Mouse (Mus musculus): ENCODE measurements around the gene Sox5. TPM values are rescaled to one million over a fixed set of nuclear protein-coding genes. Genes with fewer than 3 reads are reported as not detected.
A peak's percentile ranks its signal among the peaks of the same experiment; 100 is the strongest.

Gene Sox5
- polyA plus RNA-seq, 1 experiment from 2014 or later = 17.2 TPM

GRCm38 (mm10) chr6:144323372-144323771 lies 458.4 kb downstream of the Sox5 start:
- Histone ChIP-seq H3K27me3 (replicated peaks; ENCODE audit: control insufficient read depth, insufficient read depth, low read length) (no peaks in the 10 kb centered on the region), H3K9ac (ENCODE audit: low read length) (no peak overlapping the region), H3K4me3 (ENCODE audit: low read depth, low read length) (no peak overlapping the region), H3K36me3 (ENCODE audit: control insufficient read depth, insufficient read depth, low read length) (no peaks in the 10 kb centered on the region), H3K4me2 (ENCODE audit: low read length) (no peak overlapping the region), H3K27ac (ENCODE audit: low read depth) (no peak overlapping the region), H3K4me1 (replicated peaks; ENCODE audit: control insufficient read depth, insufficient read depth, low read length) (no peaks in the 10 kb centered on the region), H3K9me3 (ENCODE audit: control insufficient read depth, low read length) (no peaks in the 10 kb centered on the region)
- ATAC-seq (replicated peaks; ENCODE audit: low FRiP score, low TSS enrichment, low read depth) = no peak
- WGBS = 83% methylated on average over 4 of the region's 4 CpGs
- peak; percentile 37 for DNase-seq (ENCODE audit: low spot score)

DNA sequence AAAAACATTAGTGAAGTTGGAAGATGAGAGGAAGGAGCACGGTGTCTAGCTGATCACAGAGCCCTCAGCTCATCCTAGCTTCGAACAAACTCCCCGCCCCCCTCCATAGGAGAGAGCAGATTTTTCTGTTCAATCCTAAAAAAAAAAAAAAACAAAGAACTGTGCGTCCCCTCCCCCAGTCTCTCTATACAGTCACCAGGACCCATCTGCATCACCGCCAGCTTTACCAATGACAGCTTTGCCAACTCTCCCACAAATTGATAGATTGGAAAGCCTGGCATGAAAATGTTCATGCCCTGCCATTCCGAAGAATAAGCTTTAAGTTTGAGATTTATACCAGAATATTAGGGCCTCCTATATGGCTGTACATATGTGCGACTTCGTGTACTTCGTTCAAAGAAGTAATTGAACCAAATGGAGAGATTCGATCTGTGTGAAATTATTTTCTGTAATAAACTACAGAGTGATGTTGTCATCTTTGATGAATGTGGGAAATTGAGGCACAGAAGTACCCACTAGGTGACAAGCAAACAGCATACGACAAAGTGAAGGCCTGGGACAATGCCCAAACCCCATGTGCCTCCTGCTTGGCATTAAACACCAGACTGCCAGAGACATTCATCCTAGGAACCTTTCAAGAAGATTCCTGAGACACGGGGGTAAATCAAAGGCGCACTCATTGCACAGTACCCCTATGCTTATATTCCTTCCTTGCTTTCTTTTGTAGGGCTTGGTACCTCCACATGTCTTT lies 459.3 kb downstream of the Sox5 start:
- WGBS = 93% methylated on average over 13 of the region's 13 CpGs
- H3K9ac ChIP-seq (ENCODE audit: low read length) = no peak overlapping the region
- no peak overlapping the region for H3K4me3 ChIP-seq (ENCODE audit: low read depth, low read length)
- H3K36me3 ChIP-seq (ENCODE audit: control insufficient read depth, insufficient read depth, low read length) = no peaks in the 10 kb centered on the region
- H3K4me2 ChIP-seq (ENCODE audit: low read length) = no peak overlapping the region
- H3K27ac ChIP-seq (ENCODE audit: low read depth) = no peak overlapping the region
- no peaks in the 10 kb centered on the region for H3K4me1 ChIP-seq (replicated peaks; ENCODE audit: control insufficient read depth, insufficient read depth, low read length)
- H3K9me3 ChIP-seq (ENCODE audit: control insufficient read depth, low read length) = no peaks in the 10 kb centered on the region
- ATAC-seq (replicated peaks; ENCODE audit: low FRiP score, low TSS enrichment, low read depth) (no peak), DNase-seq (ENCODE audit: low spot score) (peak; percentile 12)
- no peaks in the 10 kb centered on the region for H3K27me3 ChIP-seq (replicated peaks; ENCODE audit: control insufficient read depth, insufficient read depth, low read length)

GRCm38 (mm10) chr6:144320327-144320726 lies 461.4 kb downstream of the Sox5 start:
- Histone ChIP-seq H3K9me3 (ENCODE audit: control insufficient read depth, low read length) (no peaks in the 10 kb centered on the region), H3K9ac (ENCODE audit: low read length) (no peak overlapping the region), H3K4me2 (ENCODE audit: low read length) (no peak overlapping the region), H3K4me3 (ENCODE audit: low read depth, low read length) (no peak overlapping the region), H3K27me3 (replicated peaks; ENCODE audit: control insufficient read depth, insufficient read depth, low read length) (no peaks in the 10 kb centered on the region), H3K4me1 (replicated peaks; ENCODE audit: control insufficient read depth, insufficient read depth, low read length) (no peaks in the 10 kb centered on the region), H3K27ac (ENCODE audit: low read depth) (no peak overlapping the region), H3K36me3 (ENCODE audit: control insufficient read depth, insufficient read depth, low read length) (no peaks in the 10 kb centered on the region)
- DNase-seq (ENCODE audit: low spot score) (peak; percentile 4), ATAC-seq (replicated peaks; ENCODE audit: low FRiP score, low TSS enrichment, low read depth) (no peak)

DNA sequence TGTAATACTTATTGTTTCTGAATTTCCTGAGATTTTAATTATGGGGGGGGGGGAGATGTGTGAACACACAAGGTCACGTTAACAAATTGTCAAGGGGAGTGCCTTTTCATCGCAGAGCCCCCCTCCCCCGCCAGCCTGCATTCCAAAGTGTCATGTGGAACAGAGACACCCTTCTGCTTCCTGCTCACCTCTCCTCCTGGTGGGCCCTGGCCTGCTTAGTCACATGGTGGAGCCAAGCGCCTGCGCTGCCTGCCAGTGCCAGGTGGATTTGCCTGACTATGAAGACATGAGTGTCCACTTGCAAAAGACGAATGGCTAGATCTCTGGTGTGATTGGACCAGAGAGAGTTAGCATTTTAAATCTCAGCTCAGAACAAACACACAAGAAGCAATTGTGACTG lies 462.1 kb downstream of the Sox5 start:
- no peak overlapping the region for H3K4me3 ChIP-seq (ENCODE audit: low read depth, low read length)
- no peaks in the 10 kb centered on the region for H3K9me3 ChIP-seq (ENCODE audit: control insufficient read depth, low read length)
- ATAC-seq (replicated peaks; ENCODE audit: low FRiP score, low TSS enrichment, low read depth) (no peak), DNase-seq (ENCODE audit: low spot score) (peak; percentile 45)
- no peaks in the 10 kb centered on the region for H3K27me3 ChIP-seq (replicated peaks; ENCODE audit: control insufficient read depth, insufficient read depth, low read length)
- 63% methylated on average over 6 of the region's 6 CpGs for WGBS
- H3K27ac ChIP-seq (ENCODE audit: low read depth) = no peak overlapping the region
- no peak overlapping the region for H3K4me2 ChIP-seq (ENCODE audit: low read length)
- H3K9ac ChIP-seq (ENCODE audit: low read length) = no peak overlapping the region
- no peaks in the 10 kb centered on the region for H3K4me1 ChIP-seq (replicated peaks; ENCODE audit: control insufficient read depth, insufficient read depth, low read length)
- no peaks in the 10 kb centered on the region for H3K36me3 ChIP-seq (ENCODE audit: control insufficient read depth, insufficient read depth, low read length)

DNA sequence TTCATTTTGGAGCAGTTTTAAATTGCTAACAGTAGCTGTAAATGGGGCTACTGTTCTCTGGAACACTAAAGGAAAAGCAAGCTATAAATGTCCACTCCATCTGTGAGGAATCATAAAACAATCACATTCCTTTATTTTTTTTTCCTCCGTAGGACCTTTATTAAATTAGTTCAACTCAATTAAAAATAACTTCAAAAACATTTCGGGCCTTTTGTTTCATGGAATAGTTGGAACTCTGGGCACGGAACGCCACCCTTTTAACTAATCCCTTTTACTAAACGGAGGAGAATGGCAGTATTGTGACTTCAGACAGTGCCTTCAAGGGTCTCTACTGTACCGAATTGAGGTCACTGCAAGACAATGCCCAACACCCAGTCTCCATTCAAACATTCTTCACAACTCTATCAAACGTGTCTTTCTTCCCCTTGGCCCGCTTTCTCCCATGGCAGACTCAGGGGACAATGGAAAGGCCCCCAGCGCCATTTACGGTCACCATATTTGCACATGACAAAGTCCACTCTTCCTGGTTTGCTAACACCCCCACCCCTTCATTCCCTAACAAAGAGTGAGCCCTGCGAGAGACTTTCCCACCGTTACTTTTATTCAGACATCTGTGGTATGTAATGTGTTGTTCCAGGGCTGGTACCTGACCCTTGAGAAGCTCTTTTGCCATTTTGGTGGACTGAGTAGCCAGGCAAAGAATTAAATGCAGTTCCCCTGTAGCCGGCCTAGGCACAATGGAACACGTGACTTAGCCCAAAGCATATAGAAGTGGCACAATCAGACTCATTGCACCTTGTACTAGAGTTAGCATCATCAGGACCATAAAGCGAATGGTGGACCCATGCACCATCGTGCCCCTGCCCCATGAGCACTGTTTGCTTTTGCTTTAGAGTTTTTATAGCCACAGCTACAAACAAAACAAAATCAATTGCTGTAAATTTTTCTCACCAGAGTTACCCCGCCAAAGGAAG lies 468.7 kb downstream of the Sox5 start:
- H3K9me3 ChIP-seq (ENCODE audit: control insufficient read depth, low read length) = no peaks in the 10 kb centered on the region
- no peaks in the 10 kb centered on the region for H3K4me1 ChIP-seq (replicated peaks; ENCODE audit: control insufficient read depth, insufficient read depth, low read length)
- no peaks in the 10 kb centered on the region for H3K36me3 ChIP-seq (ENCODE audit: control insufficient read depth, insufficient read depth, low read length)
- 75% methylated on average over 17 of the region's 17 CpGs for WGBS
- no peak overlapping the region for H3K9ac ChIP-seq (ENCODE audit: low read length)
- no peaks in the 10 kb centered on the region for H3K27me3 ChIP-seq (replicated peaks; ENCODE audit: control insufficient read depth, insufficient read depth, low read length)
- DNase-seq (ENCODE audit: low spot score) (no peak), ATAC-seq (replicated peaks; ENCODE audit: low FRiP score, low TSS enrichment, low read depth) (no peak)
- no peak overlapping the region for H3K27ac ChIP-seq (ENCODE audit: low read depth)
- no peak overlapping the region for H3K4me3 ChIP-seq (ENCODE audit: low read depth, low read length)
- H3K4me2 ChIP-seq (ENCODE audit: low read length) = no peak overlapping the region

- 69% methylated on average over 7 of the region's 7 CpGs for WGBS
- Histone ChIP-seq H3K4me3 (ENCODE audit: low read depth, low read length) (no peak overlapping the region), H3K4me1 (replicated peaks; ENCODE audit: control insufficient read depth, insufficient read depth, low read length) (no peaks in the 10 kb centered on the region), H3K4me2 (ENCODE audit: low read length) (no peak overlapping the region), H3K27me3 (replicated peaks; ENCODE audit: control insufficient read depth, insufficient read depth, low read length) (no peaks in the 10 kb centered on the region), H3K36me3 (ENCODE audit: control insufficient read depth, insufficient read depth, low read length) (no peaks in the 10 kb centered on the region), H3K9ac (ENCODE audit: low read length) (no peak overlapping the region), H3K27ac (ENCODE audit: low read depth) (no peak overlapping the region), H3K9me3 (ENCODE audit: control insufficient read depth, low read length) (no peaks in the 10 kb centered on the region)
- DNase-seq (ENCODE audit: low spot score) (no peak), ATAC-seq (replicated peaks; ENCODE audit: low FRiP score, low TSS enrichment, low read depth) (no peak)
Observed at GRCm38 (mm10) chr6:144312282-144312780, 469.4 kb downstream of the Sox5 start.

GRCm38 (mm10) chr6:144311754-144312153 lies 470.0 kb downstream of the Sox5 start:
- no peak overlapping the region for H3K4me2 ChIP-seq (ENCODE audit: low read length)
- WGBS = 59% methylated on average over 4 of the region's 4 CpGs
- ATAC-seq (replicated peaks; ENCODE audit: low FRiP score, low TSS enrichment, low read depth) = no peak
- no peaks in the 10 kb centered on the region for H3K27me3 ChIP-seq (replicated peaks; ENCODE audit: control insufficient read depth, insufficient read depth, low read length)
- no peaks in the 10 kb centered on the region for H3K4me1 ChIP-seq (replicated peaks; ENCODE audit: control insufficient read depth, insufficient read depth, low read length)
- no peak for DNase-seq (ENCODE audit: low spot score)
- H3K9me3 ChIP-seq (ENCODE audit: control insufficient read depth, low read length) = no peaks in the 10 kb centered on the region
- no peaks in the 10 kb centered on the region for H3K36me3 ChIP-seq (ENCODE audit: control insufficient read depth, insufficient read depth, low read length)
- no peak overlapping the region for H3K27ac ChIP-seq (ENCODE audit: low read depth)
- no peak overlapping the region for H3K9ac ChIP-seq (ENCODE audit: low read length)
- no peak overlapping the region for H3K4me3 ChIP-seq (ENCODE audit: low read depth, low read length)

GRCm38 (mm10) chr6:144309171-144309570 lies 472.6 kb downstream of the Sox5 start:
- no peak overlapping the region for H3K9ac ChIP-seq (ENCODE audit: low read length)
- no peak for DNase-seq (ENCODE audit: low spot score)
- no peaks in the 10 kb centered on the region for H3K27me3 ChIP-seq (replicated peaks; ENCODE audit: control insufficient read depth, insufficient read depth, low read length)
- no peak overlapping the region for H3K4me2 ChIP-seq (ENCODE audit: low read length)
- no peak for ATAC-seq (replicated peaks; ENCODE audit: low FRiP score, low TSS enrichment, low read depth)
- H3K27ac ChIP-seq (ENCODE audit: low read depth) = no peak overlapping the region
- H3K9me3 ChIP-seq (ENCODE audit: control insufficient read depth, low read length) = no peaks in the 10 kb centered on the region
- no peaks in the 10 kb centered on the region for H3K4me1 ChIP-seq (replicated peaks; ENCODE audit: control insufficient read depth, insufficient read depth, low read length)
- no peak overlapping the region for H3K4me3 ChIP-seq (ENCODE audit: low read depth, low read length)
- no peaks in the 10 kb centered on the region for H3K36me3 ChIP-seq (ENCODE audit: control insufficient read depth, insufficient read depth, low read length)

All from intestine, embryonic 14.5 days (tissue).